Mouse (Mus musculus): Measurements from ENCODE around the gene Clmn.

DNA sequence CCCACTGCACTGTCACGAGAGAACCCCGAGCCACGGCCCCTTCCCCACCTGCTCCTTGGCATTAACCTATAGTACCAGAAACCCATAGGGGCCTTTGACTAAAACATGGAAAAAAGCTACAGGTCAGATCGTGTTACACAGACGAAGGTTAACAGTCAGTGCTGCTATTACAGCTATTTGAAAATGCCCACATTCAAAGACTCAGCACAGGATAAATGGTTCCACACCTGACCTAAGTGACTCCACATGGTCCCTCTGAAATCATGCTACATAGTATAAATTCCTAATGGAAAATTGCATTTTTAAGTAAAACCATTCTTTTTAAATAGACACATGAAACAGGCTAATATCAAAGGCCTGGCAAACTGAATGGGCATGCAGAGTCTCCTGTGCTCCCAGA is 148.5 kb downstream of the Clmn start:
- TF ChIP-seq CTCF (IDR thresholded peaks at IDR 0.05; ENCODE audit: low read depth) = no peak
- TF ChIP-seq EP300 (optimal IDR thresholded peaks at IDR 0.05) = no peak
